Mouse (Mus musculus): ENCODE data around the gene Ndufaf7.

The Ndufaf7 gene

DNA sequence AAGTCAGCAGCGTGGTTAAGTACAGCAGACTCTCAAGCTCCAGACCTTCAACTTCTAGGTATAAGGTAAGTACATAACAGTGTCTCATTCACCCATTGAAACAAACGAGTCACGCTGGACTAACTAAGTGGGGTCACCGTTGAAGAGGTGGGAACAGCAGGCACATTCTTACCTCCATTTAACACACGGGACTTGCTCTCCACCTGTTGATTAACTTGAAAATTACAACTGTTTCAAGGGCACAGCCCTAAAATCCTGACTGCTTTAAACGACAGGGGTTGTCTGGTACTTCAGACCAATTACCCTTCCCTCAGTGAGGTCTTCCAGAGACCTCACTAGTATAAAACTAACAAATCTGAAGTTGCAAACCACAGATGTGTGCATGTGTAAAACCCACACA is 22.5 kb downstream of the Ndufaf7 start:
- in situ Hi-C loops (cut with MboI, MseI) = no loop called here

DNA sequence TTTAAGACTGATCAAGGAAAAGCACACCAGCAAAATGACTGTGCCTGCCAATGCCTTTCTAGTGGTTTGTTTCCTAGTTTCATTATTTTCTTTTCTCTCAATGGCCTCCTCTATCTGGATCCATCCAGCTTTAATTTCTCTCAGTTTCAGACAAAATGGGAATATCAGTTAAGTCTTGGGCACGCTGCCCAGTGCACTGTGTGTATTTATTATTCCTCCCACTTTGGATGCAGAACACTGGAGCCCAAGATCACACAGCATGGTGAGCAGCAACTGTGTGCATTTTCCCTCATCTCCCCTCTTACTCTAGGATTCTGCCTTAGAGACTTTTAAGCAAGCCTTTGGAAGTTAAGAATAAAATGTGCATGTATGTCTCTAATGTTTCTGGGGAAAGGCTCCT is 27.5 kb downstream of the Ndufaf7 start:
- in situ Hi-C loops (cut with MboI, MseI) = no loop called here

DNA sequence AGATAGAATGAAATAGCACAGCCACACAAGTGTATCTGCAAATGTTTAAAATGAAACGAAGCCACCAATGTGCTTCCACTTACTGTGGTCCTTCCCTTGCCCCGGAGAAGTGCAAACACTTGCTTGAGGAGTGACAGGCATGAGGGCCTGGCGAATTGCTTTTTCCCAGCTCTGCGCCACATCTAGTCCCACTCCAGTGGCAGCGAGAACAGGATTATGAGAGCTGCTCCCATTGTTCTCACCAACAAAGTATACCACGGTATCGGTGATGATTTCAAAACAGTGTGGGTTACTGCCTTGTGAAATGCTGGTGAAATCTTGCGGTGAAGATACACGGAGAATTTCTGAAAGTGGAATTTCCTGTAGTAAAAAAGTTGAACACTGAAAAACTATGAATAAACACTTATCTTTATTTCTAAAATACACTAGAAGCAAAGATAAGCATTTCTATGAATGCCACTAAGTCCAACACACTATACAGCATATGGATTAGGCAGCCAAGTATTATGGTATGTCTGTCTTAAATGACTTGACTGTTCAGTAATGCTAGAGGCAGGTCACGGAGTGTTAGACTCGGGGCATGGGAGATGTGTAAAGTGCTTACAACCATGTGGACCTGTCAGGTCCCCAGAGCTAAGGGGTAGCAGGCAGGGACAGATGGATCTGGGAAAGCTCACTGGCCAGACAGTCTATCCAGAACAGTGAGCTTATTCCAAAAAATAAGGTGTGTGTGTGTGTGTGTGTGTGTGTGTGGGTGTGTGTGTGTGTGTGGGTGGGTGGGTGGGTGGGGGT is 29.4 kb downstream of the Ndufaf7 start:
- in situ Hi-C loops (cut with MboI, MseI) = no loop called here

DNA sequence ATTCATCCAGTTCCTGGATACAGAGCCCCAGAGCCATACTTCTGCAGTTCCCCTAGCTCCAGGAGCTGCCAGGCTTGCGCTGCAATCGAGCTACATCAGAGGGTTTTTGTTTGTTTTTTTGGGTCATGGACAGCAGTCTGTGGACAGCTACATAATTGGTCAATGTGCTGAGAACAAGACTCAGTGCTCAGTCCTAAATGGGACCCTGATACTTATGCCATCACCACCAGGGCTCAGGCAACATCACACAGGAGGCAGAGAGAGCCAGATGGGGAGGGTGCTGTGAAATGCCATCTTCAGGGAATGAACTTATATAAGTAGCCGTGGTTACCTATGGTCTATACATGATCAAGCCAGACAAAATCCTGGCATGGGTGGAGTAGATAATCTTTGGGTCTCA is 31.6 kb downstream of the Ndufaf7 start:
- in situ Hi-C loops (cut with MboI, MseI) = no loop called here

DNA sequence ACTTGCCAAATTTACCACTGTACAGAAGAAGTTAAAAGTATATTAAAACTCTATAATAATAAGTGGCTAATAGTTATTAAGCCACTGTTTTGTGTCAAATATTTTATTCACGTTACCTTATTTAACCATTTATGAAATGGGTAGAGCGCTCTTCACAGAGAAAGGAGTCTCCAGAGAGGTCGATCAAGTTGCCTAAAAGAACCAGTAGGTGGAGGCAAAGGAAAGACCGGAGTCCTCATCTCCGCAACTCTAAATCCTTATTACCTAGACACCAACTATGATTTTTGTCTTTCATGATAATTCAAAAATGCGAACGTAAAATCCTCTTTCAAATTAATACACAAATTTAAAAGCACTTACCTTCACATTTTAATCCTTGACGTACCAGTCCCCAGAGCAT is 46.2 kb downstream of the Ndufaf7 start:
- in situ Hi-C loops (cut with MboI, MseI) = no loop called here

DNA sequence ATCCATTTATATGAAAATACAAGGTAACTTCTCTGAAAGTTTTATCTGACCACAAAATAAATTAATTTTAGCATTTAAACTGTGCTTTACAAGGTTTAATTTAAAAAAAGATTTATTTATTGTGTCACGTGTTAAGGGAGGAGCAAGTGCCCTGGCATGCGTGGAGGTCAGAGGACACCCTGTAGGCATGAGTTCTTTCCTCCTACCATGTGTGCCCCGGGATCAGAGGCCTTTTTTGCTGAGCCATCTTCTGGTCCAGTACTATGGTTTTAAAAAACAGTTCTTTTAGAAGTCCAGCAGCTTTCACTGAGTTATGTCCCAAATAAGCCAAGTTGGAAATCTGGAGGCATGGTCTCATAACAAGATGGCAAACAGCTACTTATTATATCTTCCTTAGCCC is 46.8 kb downstream of the Ndufaf7 start:
- in situ Hi-C loops (cut with MboI, MseI) = no loop called here

DNA sequence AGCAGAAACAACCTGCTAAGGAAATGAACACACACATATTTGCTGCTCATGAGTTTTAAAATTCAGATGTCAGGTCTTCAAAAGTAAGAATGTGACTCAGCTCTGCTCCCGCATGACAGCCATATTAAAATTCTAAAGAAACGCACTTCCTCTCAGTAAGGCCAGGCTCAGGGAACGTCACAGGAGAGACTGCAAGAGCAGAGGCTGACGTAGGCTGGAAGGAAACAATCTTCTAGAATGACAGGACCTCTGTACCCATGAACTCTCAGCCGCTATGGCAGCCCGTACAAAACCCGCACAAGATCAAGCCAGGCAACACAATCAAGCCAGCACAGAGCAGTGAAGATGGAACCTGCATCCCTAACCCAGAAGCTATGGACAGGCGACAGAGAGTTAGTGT is 52.1 kb downstream of the Ndufaf7 start:
- in situ Hi-C loops (cut with MboI, MseI) = no loop called here

DNA sequence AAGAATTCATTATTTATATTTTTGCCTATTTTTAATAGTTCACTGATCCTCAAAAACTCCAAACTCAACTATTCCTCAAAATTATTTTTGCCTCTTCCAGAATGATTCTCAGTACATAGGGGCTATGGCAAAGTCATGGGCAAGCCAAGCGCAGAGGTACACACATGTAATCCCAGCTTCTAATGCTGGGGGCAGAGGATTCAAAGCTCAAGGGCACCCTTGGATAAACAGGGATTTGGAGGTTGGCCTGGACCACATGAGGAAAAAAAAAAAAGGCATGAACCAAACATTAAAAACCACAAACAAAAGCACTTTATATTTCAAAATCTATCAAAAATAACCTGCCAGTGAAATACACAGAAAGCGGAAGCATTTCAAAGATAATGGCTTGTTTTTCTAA is 54.6 kb downstream of the Ndufaf7 start:
- in situ Hi-C loops (cut with MboI, MseI) = no loop called here

DNA sequence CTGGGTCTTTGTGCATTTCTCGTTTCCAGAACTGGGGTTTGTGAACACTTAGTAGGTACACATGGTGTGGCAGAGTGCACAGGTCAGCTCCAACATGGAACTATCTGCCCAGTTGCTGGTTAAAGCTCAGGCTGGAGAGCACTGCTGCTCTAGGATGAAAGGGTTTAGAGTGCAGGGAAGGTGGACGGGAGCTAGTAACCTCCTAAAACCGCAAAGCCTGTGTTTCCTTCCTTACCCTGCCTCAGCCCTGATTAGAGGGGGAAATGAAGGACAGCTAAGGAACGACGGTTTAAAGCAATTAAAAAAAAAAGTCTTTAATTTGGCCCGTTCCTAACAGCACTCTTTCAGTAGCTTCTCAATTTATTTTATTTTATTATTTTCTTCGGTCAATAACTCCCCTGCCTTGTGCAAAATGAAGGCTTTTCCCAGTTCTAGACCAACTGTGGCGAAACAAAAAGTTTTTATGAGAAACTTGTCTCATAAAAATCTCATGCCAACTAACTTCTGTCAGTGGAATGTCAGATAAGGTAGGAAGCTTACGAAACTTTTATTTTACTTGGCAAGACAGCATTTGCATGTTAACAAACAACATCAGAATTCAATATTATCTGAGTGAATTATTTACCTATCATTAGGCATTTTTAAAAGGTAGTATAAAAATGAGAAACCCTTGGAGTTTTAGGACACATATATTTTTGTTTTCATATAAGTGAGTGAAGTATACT is 55.5 kb downstream of the Ndufaf7 start:
- in situ Hi-C loops (cut with MboI, MseI) = no loop called here

DNA sequence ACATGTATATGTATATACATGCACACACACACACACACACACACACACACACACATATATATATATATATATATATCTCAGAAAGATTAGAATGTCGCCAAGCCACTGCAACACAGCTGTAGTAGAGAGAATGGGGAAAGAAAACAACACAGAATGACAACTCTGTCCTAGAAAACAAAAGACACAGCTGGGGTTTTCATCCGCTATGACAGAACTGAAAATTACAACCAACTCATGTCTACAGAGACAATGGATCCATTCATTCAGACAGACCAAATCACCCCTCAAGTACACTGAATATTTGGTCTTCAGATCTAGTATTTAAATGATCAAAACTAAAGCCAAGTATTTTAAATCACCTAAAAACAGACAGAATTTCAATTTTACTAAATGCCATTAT is 56.7 kb downstream of the Ndufaf7 start:
- in situ Hi-C loops (cut with MboI, MseI) = no loop called here

DNA sequence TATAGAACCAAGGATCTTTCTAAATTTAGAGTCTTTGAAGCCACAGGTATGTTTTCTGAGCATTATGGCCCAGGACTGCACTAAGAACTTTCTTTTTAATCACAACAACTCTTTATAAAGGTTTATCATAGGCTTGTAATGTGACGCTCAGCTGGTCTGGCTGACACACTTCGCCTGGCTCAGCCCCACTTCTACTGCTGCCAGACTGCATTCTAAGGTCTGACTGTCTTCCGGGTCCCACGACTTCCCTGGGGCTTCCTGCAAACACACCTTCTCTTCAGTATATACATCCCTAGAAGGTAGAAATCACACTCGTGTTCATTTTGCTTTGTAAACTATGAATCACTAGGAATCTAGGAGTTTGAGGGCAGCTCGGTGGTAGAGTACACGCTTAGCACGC is 57.4 kb downstream of the Ndufaf7 start:
- in situ Hi-C loops (cut with MboI, MseI) = no loop called here

DNA sequence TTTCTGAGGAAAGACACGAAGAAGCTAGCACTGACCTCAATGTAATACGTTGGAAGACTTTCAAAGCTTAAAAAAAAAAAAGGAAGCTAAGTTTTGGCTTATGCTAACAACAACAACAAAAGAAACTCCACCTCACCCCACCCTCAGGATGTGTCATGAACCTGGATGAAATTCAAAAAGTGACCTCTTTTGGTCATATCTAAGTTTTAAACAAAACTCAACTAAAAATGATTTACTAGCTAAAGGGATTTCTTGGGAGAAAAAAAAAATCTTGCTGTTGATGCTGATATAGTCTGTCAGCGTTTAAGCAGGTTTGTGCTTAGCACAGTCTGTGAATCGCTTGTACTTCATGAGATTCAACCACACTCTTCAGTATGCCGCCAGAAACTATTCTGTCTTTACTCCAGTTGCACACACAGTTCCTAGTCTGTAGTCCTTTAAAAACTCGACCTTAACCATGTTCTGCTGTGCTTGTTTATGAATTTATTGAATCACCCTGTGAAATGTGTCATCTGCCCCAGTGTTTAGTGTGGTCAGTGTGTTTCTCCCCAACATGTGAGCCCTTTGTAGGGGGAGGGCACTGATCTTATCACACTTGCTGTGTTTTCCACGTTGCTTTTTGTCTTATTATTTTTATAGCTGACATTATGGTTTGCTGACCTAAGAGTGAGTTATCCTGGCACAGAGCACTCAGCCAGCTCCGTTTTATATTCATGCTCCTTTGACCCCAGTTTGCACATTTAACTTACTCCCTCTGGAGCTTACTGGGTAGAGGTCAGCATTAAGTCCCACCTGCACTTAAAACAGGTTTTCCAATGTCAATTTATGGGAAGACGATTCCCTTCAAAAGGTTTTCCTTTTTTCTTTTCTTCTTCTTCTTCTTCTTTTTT is 58.2 kb downstream of the Ndufaf7 start:
- in situ Hi-C loops (cut with MboI, MseI) = no loop called here

All from T-helper 1 cell (primary cell).